Mouse (Mus musculus) embryo, embryonic 11.5 days (tissue): ENCODE measurements around the gene Asb8.

Experiments
- DNase-seq: peaks from one replicate; pipeline ENCODE4 v3.0.0-alpha.2; 2012; ENCODE audit warnings: low read depth, low spot score

The Asb8 gene

DNA sequence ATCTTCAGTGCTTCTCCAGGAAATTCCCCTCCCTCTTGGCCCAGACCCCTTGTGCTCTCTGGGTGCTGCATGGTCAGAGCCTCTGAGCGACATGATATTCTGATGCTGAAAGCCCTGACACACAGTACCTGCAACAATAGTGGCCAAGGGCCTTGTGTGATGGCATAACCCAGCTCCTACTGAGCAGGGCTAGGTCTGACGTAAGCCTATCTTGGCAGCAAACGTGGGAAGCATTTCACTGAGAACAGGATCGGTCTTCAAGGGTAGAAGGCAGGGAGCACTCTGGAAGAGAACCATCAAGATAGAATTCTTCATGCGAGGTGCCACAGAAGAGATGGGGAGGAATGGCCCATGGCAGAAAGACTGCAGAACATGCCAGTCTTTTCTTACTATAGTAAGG is at the start of gene Asb8:
Asb8 (minus strand) TSS at position 101 of the 400 bp plus-strand sequence.
- DNase-seq: no peak

DNA sequence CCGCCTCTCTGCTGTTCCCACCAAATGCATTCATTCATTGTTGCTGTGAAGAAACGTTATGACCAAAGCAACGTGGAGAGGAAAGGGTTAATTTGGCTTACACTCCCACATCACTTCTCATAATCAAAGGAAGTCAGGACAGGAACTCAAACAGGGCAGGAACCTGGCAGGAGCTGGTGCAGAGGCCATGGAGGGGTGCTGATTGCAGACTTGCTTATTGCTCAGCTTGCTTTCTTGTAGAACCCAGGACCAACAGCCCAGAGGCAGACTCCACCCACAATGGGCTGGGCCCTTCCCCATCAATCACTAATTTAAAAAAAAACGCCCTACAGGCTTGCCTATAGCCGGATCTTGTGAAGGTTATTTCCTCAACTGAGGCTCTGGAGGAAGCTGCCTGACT is 48.7 kb upstream of the Asb8 start:
- no peak for DNase-seq

DNA sequence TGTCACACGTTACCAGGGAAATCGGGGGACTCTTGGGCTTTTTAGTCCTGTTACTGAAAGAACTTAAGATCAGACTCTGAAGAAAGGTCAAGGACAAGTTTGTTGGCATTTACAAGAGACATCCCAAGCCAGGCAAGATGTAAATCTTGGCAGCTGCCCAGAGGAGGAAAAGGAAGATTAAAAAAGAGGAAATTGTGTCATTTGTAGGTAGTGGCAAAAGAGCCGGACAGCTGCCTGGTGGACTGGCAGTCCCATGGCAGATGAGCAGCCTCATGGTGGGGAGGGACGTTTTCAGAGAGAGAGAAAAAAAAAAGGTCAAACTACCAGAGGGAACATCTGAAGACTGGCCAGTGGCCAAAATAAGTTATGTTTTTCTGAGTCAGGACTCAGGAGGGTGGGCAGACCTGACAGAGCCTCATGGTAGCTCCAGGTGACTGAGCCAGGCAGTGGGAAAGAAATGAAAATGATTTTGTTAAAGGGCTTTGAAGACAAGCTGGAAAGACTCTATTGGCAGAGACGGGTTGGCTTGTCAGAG is 48.0 kb upstream of the Asb8 start:
- no peak for DNase-seq

DNA sequence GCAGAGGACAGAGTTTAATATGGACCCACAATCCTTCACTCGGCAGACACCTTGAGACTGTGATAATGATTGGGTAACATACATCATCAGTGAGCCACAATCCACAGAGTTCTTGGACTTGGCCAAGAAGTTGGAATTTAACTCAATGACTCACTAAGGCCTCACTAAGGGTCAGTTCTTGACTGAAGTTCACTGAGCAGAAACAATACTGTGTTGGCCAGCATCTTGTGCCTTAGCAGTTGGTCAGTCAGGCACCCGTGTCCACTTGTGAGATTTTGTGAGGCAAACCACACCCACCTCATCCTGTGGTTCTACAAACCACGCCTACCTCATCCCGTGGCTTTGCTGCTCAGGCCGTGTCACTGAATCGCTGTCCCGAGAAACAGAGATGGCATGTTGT is 44.3 kb upstream of the Asb8 start:
- no peak for DNase-seq

DNA sequence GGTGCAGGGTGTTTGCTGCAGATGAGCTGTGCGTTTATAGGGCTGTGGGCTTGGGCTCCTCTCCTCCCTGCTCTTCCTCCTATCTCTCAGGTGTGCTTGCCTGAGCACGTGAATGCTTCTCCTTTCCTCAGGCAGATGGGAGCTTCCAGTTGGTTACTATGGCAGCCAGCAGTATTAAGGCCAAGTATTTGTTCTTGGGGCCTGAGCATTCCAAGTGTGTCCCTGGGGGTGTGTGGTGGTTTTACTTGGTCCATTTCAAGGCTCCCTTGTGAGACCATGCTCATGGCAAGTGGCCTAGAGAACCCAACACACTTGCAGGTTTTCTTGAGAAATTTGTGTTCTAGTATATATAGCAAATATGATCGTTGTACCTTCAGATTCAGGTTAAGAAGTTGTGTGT is 30.0 kb upstream of the Asb8 start, which contains the start of gene Olfr288:
Olfr288 (minus strand) TSS at position 101 of the 400 bp plus-strand sequence.
- DNase-seq: no peak

DNA sequence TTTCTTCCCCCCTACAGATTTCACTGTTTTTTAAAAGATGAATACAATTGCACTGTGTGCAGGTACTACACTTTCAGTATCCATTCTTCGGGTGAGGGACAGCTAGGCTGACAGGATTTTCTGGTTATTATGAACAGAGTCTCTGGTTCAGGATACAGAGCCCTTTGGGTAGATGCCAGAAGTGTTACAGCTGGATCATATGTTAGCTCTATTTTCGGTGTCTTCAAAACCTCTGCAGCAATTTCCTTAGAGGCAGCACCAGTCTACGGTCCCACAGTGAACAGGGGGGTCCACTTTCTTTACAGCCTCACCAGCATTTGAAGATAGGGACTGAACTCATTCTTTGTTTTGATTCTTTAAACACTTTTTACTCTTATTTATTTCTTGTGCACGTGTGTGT is 19.0 kb upstream of the Asb8 start:
- DNase-seq: no peak

DNA sequence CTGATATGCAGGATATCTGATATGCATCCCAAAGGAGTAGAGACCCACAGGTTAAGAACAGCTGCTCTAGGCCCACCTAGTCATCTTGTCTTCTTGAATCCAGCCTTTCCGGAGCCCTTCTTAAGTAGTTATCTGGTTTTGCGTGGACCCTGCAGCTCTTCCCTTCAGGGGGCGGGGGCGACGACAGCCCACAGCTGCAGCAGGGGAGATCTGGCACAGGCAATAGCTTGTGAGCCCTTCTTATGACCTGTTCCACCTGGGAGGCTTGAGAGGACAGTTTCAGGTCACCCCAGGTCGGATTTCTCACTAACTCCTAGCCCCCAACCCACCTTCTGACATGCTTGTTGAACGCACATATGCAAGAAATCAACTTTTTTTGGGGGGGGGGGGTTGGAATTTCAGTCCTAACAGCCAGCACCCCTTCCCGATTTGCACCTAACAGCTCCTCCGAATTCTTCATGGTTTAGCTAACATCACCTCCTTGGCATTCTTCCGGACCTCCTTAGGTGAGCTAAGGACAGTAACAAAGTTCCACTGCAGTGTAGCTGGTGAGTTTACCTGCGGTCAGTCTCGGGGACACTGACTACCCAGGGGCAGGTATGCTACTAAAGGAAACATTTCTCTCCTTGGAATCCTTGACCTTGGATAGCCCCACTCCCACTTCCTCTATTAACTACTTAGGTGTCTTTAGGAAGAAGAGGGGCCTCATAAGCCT is 16.6 kb upstream of the Asb8 start:
- no peak for DNase-seq

DNA sequence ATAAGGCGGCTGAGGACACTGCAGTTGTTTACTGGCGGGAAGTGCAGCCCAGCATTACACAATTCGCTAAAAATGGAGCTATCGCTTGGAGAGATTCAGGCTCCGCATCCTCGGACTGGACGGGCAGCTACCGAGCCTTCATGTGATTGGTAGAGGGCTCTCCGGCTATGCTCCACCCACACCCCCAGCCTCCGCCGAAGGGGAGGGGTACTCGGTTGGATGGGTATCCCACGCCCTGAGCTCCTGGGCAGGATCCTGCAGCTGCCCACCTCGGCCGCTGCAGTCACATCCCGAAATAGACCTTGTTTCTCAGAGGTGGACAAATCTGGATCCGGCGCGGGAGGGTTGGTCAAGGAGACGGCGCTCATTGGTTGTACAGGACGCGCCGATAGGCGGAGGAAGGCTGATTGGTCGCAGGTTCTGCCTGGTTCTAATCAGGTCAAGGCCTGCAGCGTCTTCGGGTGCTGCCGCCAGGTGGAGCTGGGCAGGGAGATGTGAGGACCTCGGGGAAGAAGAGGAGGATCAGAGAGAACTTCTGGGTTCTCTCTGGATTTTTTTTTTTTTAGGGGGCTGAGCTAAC is 15.8 kb upstream of the Asb8 start:
- DNase-seq: peak; percentile 85

DNA sequence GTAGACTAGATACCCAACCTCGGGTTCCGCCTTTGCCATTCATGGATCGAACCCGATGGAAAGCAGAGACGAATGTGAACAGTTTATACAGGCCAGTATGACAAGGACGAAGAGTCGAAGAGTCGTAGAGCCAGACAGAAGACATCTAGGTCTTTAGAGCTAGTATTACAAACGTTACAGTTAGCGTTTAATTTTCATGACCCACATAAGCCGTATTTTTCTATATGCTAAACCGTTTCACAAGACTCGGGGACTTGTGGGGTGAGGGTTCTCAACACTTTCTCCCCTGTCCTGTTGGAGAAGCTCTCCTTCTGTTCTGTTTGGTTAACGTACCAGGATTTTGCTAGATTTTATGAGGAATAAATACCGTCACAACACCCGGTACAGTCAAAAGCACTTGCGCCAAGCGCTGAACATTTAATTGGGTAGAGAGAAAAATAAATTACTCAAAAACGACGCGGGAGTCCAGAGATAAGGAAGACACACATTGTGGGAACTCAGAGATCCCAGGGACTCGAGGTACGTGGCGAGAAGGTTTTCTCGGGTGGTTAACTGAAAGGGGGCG is 15.2 kb upstream of the Asb8 start:
- DNase-seq: no peak

DNA sequence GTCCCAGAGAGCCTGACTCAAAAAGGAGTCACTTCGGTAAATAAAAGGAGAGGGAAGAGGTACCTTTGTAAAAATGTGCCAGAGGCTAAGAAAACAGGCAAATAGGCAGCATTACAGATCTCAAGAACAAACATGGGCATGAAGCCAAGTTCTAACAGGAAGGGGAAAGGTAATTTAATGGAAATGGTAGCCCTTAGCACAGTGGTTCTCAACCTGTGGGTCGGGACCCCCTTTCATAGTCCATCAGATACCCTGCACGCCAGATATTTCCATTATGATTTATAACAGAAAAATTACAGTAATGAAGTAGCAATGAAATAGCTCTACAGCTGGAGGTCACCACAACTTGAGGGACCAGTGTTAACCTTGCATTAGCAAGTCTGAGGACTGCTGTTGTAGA is 11.9 kb upstream of the Asb8 start:
- no peak for DNase-seq

DNA sequence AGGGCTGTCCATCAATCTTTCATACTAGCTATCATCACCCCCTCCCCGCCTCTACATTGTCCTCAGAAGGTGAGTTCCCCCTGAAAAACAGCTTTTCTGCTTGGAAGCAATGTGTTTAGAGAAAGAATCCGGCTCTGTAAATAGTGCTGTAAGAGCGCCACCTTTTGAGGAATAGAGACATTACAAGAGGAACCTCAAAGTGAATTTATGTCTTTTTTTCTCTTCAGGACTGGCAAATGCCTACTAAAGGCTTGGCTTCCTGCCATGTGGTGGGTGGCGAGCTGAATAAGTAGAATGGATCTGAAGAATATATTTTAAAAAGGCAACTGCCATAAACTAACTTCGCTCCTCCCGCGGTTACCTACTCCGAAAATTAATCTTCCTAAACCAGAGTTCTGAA is 8.4 kb upstream of the Asb8 start:
- no peak for DNase-seq

DNA sequence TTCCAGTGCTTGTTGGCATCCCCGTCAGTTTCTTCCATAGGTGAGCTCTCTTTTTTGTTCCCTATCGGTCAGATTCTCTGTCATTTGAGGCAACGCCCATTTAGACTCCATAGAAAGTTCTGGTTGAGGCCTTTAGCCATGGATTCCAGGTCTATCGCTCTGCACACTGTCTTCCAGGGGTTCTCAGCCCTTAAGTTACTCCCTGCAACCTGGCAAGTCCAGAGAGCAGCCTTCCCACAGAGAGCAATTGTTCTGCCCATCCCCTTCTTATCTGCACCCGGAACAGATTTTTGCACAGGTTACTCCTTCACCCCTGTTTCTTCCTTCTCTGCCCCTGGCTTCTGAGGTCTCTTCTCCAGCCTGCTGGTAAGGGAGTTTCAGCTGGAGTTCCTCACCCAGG is 6.7 kb upstream of the Asb8 start:
- no peak for DNase-seq

DNA sequence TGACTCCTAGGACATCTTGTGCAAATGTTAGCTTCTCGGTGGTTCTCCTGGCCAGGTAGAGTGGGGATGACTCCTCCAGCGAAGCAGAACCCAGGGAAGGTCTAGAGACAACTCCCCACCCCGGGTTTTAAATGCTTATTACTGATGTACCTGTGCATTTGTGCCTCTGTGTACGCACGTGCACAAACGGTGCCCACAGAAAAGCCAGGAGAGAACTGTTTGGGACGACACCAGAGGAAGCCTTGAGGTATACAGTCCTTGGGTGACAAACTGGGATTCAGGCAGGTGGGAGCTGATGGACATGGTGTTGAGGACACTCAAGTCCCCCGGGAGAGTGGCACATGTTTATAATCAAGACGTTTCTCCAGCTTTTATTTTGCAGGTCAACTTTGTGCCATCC is 5.5 kb upstream of the Asb8 start:
- no peak for DNase-seq

DNA sequence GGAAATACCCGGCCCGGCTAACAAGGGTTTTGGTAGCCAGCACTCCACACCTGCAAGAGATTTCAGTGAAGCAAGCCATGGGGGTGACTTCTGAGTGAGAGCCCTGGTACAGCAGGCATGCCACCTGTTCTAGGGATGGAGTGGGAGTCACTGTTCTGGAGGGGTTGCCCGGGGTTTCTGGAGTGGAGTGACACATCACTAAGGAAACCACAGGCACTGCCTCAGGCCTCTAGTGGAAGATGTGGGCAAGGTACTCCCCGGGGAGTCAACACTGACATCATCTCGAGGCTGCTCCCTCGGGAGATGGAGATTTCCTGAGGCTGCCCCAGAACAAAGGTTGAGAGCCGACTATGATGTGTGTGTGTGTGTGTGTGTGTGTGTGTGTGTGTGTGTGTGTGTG is 4.9 kb upstream of the Asb8 start:
- DNase-seq: no peak

DNA sequence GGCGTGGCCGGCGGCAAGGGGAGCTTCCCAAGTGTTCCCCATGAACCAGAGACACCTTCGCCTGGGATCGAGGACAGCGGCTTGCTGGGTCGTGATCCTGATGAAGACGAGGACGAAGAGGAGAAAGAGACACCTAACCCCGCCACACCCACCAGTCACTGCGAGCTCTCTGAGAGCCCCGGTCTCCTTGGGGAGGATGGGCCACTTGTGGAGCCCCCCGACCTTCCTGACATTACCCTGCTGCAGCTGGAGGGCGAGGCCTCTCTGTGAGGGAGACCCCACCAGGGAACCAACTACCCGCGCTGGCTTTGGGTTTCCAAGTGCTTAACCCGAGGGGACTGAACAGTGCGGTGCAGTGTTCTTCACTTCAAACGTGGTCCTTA is 3.2 kb upstream of the Asb8 start:
- DNase-seq: no peak

DNA sequence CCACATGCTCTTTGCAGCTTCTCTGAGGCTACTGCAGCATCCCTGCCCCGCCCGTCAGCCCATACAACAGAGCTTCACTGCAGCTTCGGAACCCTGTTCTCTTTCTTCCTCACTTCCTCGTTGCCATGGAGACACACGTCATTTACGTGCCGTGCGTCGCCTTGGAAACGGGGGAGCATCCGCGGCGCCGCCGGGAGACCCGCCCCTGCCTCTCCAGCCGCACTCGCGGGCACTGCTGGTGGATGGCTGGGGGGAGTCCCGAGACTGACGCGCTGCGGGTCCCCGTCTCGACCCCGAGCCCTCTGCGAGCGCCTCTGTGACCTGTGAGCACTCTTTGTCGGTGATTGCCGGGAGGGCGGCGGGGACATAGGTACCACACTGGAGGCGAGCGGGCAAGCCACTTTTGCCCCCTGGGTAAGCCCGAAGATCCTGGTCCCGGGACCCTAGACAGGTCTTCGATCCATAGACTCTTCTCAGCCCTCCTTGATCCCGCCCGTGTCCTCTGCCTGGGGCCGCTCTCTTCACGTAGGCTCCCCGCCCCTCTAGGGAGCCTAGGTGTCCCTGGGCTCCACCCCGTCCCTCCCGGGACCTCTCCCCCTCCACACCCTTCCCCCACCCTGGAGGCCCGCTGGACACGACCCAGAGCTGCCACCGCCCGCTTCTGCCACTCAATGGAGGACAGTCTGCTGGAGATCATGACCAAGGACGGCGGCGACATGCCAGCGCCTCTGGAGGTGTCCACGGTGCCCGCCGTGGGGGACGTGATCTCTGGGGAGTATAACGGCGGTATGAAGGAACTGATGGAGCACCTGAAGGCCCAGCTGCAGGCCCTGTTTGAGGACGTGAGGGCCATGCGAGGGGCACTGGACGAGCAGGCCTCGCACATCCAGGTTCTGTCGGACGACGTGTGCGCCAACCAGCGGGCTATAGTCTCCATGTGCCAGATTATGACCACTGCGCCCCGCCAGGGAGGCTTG is 2.5 kb upstream of the Asb8 start:
- peak; percentile 86 for DNase-seq

DNA sequence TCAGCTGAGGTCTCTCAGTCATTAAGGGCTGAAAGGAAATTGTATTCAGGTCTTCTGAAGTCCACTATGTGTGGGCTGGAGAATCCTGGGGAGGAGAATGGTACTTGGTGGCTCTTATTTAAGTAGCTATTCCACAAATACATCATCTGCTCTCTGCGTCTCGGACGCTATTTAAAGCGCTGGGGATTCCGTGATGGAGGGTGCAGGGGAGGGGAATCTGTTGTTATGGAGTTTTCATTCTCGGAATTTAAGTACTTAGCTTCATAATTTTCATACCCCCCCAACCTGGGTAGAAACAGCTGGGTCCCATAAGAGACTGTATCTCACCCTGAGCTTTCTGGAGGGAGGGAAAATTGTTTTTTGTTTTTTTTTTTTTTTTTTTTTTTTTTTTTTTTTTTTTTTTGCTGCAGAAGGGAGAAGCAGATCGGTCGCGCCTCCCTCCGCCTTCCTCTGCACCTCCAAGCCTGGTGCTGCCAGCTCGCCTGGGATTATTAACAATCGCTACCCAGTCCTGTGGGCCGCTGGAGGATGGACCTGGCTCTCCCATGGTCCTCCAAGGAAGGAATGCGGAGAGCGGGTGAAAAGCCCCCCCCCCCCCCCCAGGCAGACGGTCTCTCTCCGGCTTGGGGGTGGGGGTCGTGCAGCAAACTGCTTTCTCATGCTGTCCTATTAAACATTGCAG is 1.7 kb upstream of the Asb8 start, which contains the start of gene Ccdc184:
Ccdc184 (plus strand) TSS at position 196 of the 682 bp plus-strand sequence.
- DNase-seq: no peak

DNA sequence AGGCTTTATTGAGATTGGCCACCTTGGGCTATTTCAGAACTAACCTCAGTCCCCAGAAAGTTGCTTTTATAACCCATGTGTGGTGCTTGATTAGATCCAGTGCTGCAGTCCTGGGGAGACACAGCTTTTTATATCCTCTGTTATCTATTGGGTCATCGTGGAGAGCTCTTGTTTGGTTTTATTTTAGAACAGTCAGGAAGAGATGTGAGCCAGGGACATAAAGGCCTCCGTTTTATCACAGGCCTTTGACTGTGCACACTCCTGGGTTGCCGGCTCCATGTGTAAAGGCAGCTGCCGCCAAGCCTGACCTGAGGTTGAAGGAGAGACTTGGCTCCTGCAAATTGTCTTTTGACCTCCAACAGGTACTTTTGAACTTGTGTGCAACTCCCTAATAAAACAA is 2.9 kb downstream of the Asb8 start:
- DNase-seq: no peak

DNA sequence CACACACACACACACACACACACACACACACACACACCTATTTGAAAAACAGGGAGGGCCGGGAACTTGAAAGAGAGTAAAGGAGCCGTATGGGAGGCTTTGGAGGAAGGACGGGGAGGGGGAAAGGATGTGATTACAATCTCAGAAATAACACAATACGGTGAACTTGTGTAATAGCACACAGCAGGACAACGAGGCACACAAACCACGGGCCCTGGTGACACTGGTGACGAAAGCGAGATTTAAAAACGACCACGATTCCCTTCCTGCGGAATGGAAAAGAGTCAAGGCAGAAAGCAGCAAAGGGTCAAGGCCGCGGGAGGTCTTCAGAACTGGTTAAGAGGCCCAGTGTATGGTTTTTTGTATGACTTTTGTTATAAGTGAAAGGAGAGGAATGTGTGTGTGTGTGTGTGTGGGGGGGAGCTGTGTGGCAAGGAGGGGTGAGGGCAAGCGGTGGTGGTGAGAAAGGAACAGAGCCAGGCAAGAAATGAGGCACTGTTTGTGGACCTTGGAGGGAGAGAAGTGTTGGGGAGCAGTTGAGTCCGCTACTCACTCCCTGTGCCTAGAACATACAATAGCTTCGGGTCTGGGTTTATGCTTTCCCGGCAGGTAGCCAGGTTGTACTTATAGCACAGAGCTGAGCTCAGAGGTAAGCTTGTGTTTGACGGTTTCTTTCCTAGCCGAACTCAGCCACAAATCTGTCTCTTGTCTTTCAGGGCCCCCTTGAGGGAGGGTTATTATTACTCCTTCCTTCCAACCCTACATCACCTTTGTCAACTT is 4.2 kb downstream of the Asb8 start:
- no peak for DNase-seq

DNA sequence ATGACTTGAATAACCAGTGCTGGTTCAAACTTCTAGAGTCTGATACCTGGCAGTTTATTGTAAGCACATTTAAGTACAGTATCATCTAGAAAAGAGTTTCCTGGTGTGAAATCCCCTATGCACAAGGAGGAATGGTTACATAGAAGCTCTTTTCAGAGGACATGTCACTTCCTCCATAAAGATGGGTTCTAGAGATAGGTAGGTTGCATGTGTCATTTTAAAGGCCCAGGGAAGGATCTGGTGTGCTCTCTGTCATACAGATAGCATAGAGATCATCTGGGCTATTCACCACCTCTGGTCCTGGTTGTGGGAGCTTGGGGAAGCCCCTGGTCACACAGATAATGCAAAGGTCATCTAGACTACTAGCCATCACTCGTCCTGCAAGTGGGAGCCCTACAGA is 8.2 kb downstream of the Asb8 start:
- no peak for DNase-seq
